Comparison of ENCODE assay signal across 10 mouse cellular contexts in the genomic region with DNA sequence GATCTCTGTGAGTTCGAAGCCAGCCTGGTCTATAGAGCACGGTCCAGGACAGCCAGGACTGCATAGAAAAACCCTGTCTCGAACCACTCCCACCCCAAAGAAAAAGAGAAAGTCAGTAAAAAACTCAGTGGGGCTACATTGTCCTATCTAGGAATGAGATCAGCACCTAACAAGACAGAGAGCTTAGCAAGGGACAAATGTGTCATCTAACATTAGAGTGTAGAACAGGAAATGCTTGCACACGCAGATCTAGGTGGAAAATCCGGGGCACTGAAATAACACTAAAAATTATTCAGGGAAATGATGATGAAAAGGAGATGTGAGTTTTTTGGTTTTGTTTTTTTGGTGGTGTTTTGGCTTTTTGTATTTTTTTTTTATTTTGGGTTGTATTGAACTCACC.
"Had no signal": no experiment of that assay in that cellular context is flagged by ENCODE, and none has a peak within 500 bp of the region (broad histone marks: within the 10 kb centered on the region; RNA-seq: fewer than 3 reads in every experiment).

No protein-coding gene starts in this region.

- DNase-seq: kidney, postnatal 25 days; layer of hippocampus, adult 9-11 months; liver; lung, adult 18-20 months; lung, postnatal 10 days; lung, postnatal 36 days; right cerebral cortex, postnatal 4 days; thymus, adult 2 months; thymus, postnatal 14 days; thymus, postnatal 4 days had no signal
